Mouse (Mus musculus) testis, adult 2 months (tissue): ENCODE data around the gene Zmat5. TPM values are rescaled to one million over a fixed set of nuclear protein-coding genes. Genes with fewer than 3 reads are reported as not detected.

Source experiments
- H3K27ac ChIP-seq: fragments of 200-500 bp; 2 replicates; pipeline ENCODE4 v1.5.1; 2012; ENCODE audit warnings: low read depth, low read length; ENCODE audit not compliant: control insufficient read depth, insufficient read depth
- H3K27me3 ChIP-seq: fragments of 200-500 bp; 2 replicates; pipeline ENCODE4 v1.6.1; 2012; ENCODE audit warnings: mild to moderate bottlenecking, low read length, moderate library complexity; ENCODE audit not compliant: control insufficient read depth, insufficient read depth
- H3K36me3 ChIP-seq: fragments of 200-500 bp; 2 replicates; pipeline ENCODE4 v1.6.1; 2012; ENCODE audit warnings: mild to moderate bottlenecking, low read length; ENCODE audit not compliant: control insufficient read depth, insufficient read depth
- H3K4me1 ChIP-seq: fragments of 200-500 bp; 2 replicates; pipeline ENCODE4 v1.6.1; 2012; ENCODE audit warnings: low read length; ENCODE audit not compliant: control insufficient read depth, insufficient read depth
- H3K4me3 ChIP-seq: fragments of 200-500 bp; 2 replicates; pipeline ENCODE4 v1.5.1; 2012; ENCODE audit warnings: low read depth, mild to moderate bottlenecking, low read length, moderate library complexity, mixed read lengths; ENCODE audit not compliant: control insufficient read depth
- CTCF ChIP-seq: fragments of 200-500 bp; IDR thresholded peaks from 2 replicates; pipeline ENCODE4 v1.5.1; 2012; ENCODE audit warnings: low read depth, mild to moderate bottlenecking, inconsistent platforms, low read length, moderate library complexity; ENCODE audit not compliant: control insufficient read depth, insufficient read depth, insufficient replicate concordance
- POLR2A ChIP-seq: fragments of 200-500 bp; IDR thresholded peaks from 2 replicates; pipeline ENCODE4 v1.6.1; 2012; ENCODE audit warnings: low read depth, mild to moderate bottlenecking, inconsistent platforms, low read length, moderate library complexity; ENCODE audit not compliant: control insufficient read depth
- polyA plus RNA-seq: library from polyadenylated mRNA; depleted of rRNA; stranded (reverse); fragments of >200 nt; gene quantifications from 2 replicates; pipeline ENCODE4 v1.2.3, GENCODE M21; 2012

The Zmat5 gene
- polyA plus RNA-seq, 1 experiment = 27.4 TPM

GRCm38 (mm10) chr11:4738719-4739118 lies 34.2 kb downstream of the Zmat5 start:
- H3K27me3 ChIP-seq = no peaks in the 10 kb centered on the region

GRCm38 (mm10) chr11:4740785-4741184 lies 36.3 kb downstream of the Zmat5 start:
- no peaks in the 10 kb centered on the region for H3K27me3 ChIP-seq
- no peaks in the 10 kb centered on the region; the same call in 1 of the 2 replicates for H3K36me3 ChIP-seq
- H3K4me1 ChIP-seq = peaks cover under 1% of the 10 kb centered on the region; the same call in 1 of the 2 replicates
- TF ChIP-seq CTCF (no peak), POLR2A (no peak)
- no peak overlapping the region for H3K4me3 ChIP-seq
- H3K27ac ChIP-seq = no peak overlapping the region

More at GRCm38 (mm10) chr11:4738719-4739118, 34.2 kb downstream of the Zmat5 start:
- Histone ChIP-seq H3K4me1 (no peaks in the 10 kb centered on the region), H3K27ac (no peak overlapping the region), H3K36me3 (no peaks in the 10 kb centered on the region; the same call in 1 of the 2 replicates), H3K4me3 (no peak overlapping the region)
- TF ChIP-seq POLR2A (no peak), CTCF (no peak)

GRCm38 (mm10) chr11:4744691-4745090 lies 40.2 kb downstream of the Zmat5 start:
- TF ChIP-seq CTCF (no peak), POLR2A (no peak)
- peaks cover 16% of the 10 kb centered on the region for H3K4me1 ChIP-seq
- H3K36me3 ChIP-seq = no peaks in the 10 kb centered on the region
- H3K27ac ChIP-seq = no peak overlapping the region
- no peak overlapping the region for H3K4me3 ChIP-seq
- peaks cover 2% of the 10 kb centered on the region; the same call in 1 of the 2 replicates for H3K27me3 ChIP-seq

- TF ChIP-seq CTCF (no peak), POLR2A (no peak)
- peaks cover 2% of the 10 kb centered on the region; the same call in 1 of the 2 replicates for H3K27me3 ChIP-seq
- peaks cover 16% of the 10 kb centered on the region for H3K4me1 ChIP-seq
- no peak overlapping the region; the same call in 1 of the 2 replicates for H3K4me3 ChIP-seq
- H3K27ac ChIP-seq = no peak overlapping the region
- H3K36me3 ChIP-seq = no peaks in the 10 kb centered on the region
These were observed 41.5 kb downstream of the Zmat5 start for GRCm38 (mm10) chr11:4745969-4746368.

GRCm38 (mm10) chr11:4746733-4747132 lies 42.3 kb downstream of the Zmat5 start, which contains the start of gene Cabp7:
Gene Cabp7 (minus strand): TSS chr11:4746778.
- Histone ChIP-seq H3K27me3 (peaks cover 2% of the 10 kb centered on the region; the same call in 1 of the 2 replicates), H3K4me3 (peak within 1 kb of the TSS; percentile 8; the same call in 1 of the 2 replicates), H3K4me1 (peaks cover 16% of the 10 kb centered on the region), H3K36me3 (no peaks in the 10 kb centered on the region), H3K27ac (no peak within 1 kb of the TSS)
- TF ChIP-seq CTCF (no peak), POLR2A (no peak)

GRCm38 (mm10) chr11:4747285-4747684 lies 42.8 kb downstream of the Zmat5 start:
- no peak for TF ChIP-seq POLR2A
- TF ChIP-seq CTCF = no peak
- Histone ChIP-seq H3K27ac (no peak overlapping the region), H3K36me3 (no peaks in the 10 kb centered on the region), H3K4me3 (no peak overlapping the region), H3K27me3 (peaks cover 2% of the 10 kb centered on the region; the same call in 1 of the 2 replicates), H3K4me1 (peaks cover 16% of the 10 kb centered on the region)

GRCm38 (mm10) chr11:4750263-4750662 lies 45.8 kb downstream of the Zmat5 start:
- TF ChIP-seq CTCF (no peak), POLR2A (no peak)
- Histone ChIP-seq H3K36me3 (no peaks in the 10 kb centered on the region), H3K27ac (no peak overlapping the region), H3K4me1 (peaks cover 16% of the 10 kb centered on the region), H3K4me3 (no peak overlapping the region), H3K27me3 (peaks cover 2% of the 10 kb centered on the region; the same call in 1 of the 2 replicates)
